Mouse (Mus musculus) telencephalon, adult 2 months (tissue): ENCODE measurements around the gene Gm29735.
"Not testable (repeated sequence)": the region's sequence is repeated elsewhere in the genome, so short reads cannot be mapped to it uniquely, and the experiment has no call there.

ENCODE experiments used
- DNase-seq: peaks from one replicate; pipeline ENCODE4 v3.0.0-alpha.2; 2011; ENCODE audit warnings: low read depth, low spot score

The Gm29735 gene

GRCm38 (mm10) chr7:142120629-142121028, 36.3 kb downstream of the Gm29735 start, which contains the start of gene Gm45618:
TSS of gene Gm45618 (minus strand) at chr7:142120729.
- not testable (repeated sequence) for DNase-seq

GRCm38 (mm10) chr7:142119632-142120031, 37.3 kb downstream of the Gm29735 start:
- DNase-seq = no peak
